Mouse (Mus musculus) frontal cortex, adult 2 months (tissue): ENCODE measurements at regions not wholly inside any gene's neighbourhood (a gene's known extent, or its start where the extent isn't known, plus 50 kb on each side); places are given as distances from the start of the nearest gene placed in this dataset.
A peak's percentile ranks its signal among the peaks of the same experiment; 100 is the strongest.

Source experiments
- DNase-seq, 2 experiments: peaks; one replicate each; pipeline ENCODE4 v3.0.0; 2022; ENCODE audit warnings: low spot score in 1 of 2; ENCODE audit errors: extremely low spot score in 1 of 2

GRCm38 (mm10) chr2:75539726-75540125, 119.3 kb upstream of the Hnrnpa3 start:
- no peak for DNase-seq

- no peak for DNase-seq
These were observed 116.7 kb upstream of the Hnrnpa3 start for GRCm38 (mm10) chr2:75542331-75542730.

GRCm38 (mm10) chr2:75542781-75543180, 116.3 kb upstream of the Hnrnpa3 start:
- no peak for DNase-seq

DNA sequence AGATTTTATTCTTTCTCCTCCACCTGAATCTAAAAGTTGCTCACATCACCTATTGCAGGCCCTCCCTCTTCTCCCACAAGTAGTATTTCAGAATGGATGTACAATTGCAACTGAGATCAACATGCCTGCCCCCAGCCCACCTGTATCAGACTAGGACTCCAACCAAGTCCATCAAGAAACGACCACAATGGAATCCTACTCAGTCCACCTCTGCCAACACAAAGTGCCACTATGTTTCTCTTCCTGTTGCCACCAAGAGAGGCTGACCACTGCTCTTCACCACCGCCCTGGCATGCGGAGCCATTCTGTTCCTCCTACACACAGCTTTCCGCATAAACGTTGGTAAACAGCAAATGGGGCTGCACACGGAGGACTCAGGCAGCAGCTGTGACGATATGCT, 113.1 kb upstream of the Hnrnpa3 start:
- no peak for DNase-seq

GRCm38 (mm10) chr2:75555676-75556075, 103.4 kb upstream of the Hnrnpa3 start:
- DNase-seq: no peak

GRCm38 (mm10) chr2:75556744-75557143, 102.3 kb upstream of the Hnrnpa3 start:
- DNase-seq: no peak

DNA sequence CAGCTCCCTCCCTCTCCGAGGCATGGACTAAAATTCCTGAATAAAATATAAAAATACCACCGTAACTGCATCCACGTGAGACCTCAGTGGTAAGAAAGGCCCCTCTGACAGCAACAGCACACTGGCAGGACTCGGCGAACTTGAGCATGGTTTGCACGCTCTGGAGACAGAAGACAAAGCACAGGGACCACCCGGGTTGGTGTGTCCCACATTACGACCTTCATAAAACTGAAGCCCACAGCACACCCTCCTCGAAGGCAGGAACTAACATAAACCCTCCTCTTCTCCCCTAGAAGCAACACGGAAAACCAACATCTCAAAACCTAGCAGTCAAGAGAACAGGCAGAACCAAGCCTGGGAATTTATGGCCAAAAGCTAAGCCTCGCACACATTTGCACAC, 101.7 kb upstream of the Hnrnpa3 start:
- DNase-seq: no peak

- no peak for DNase-seq
These were observed 99.1 kb upstream of the Hnrnpa3 start for GRCm38 (mm10) chr2:75559920-75560319.

GRCm38 (mm10) chr2:75563253-75563913, 95.7 kb upstream of the Hnrnpa3 start:
- DNase-seq: no peak

DNA sequence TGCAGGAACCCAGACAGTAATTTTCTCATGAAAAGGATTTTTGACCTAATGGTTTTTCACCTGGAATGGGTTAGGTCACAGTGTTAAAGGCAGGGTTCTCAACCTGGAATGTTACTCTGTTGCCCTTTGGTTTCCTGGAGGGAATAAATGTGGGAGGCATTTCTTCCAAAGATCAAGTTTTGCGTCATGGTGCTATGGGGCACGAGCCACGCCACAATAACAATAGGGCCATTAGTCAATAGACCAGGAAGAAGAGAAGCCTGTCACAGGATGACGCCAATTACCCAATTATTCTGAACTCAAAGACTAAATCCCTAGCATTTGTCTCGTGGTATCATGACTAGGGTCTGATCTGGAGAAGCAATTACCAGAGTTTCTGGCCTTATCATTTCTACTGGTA, 94.3 kb upstream of the Hnrnpa3 start:
- DNase-seq: no peak

- no peak for DNase-seq
These were observed 91.9 kb upstream of the Hnrnpa3 start for GRCm38 (mm10) chr2:75567131-75567530.

DNA sequence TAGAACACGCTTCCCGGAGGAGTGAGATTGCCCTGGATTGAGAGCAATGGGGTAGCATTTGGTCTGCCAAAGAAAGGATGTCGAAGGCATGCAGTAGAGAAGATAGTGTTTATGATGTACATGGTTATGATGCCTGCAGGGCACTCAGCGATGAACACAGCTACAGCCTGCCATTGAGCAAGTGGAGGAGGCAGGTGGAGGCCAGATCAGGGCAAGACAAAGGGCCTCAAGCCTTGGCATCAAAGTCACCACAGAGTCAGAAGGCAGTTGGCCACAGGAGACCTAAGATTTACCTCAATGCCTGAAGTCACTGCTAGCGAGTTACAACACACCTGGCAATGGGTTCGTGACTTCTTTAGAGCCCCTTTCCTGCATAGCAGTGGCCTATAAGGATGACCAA, 89.3 kb upstream of the Hnrnpa3 start:
- no peak for DNase-seq

GRCm38 (mm10) chr2:75570246-75570645, 88.8 kb upstream of the Hnrnpa3 start:
- no peak for DNase-seq

GRCm38 (mm10) chr2:75584975-75585374, 74.1 kb upstream of the Hnrnpa3 start:
- DNase-seq: peak in 1 of 2 experiments; percentile 68

- DNase-seq: peak; percentile 55 to 95
These were observed 70.5 kb upstream of the Hnrnpa3 start for GRCm38 (mm10) chr2:75588572-75588971.

GRCm38 (mm10) chr2:75589452-75589851, 69.6 kb upstream of the Hnrnpa3 start:
- peak in 1 of 2 experiments; percentile 38 for DNase-seq

DNA sequence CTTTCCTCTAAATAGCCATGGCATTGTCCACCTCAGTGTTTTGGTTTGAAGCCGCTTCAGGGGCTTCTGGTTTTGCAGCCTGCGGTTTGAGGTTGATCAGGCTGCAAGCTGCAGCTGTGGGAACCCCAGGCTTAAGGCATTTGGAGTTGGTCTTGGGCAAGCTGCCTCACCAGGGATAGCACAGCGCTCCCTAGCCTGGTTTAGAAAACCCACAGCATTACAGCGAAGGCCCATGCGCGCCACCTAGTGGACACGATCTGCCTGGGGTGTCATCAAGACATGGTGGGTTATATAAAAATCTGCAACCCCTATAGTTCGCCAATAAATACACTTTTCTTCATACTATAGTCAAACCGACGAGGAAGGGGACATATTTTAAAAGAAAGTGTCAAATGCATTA, 68.9 kb upstream of the Hnrnpa3 start:
- peak; percentile 70 to 94 for DNase-seq

DNA sequence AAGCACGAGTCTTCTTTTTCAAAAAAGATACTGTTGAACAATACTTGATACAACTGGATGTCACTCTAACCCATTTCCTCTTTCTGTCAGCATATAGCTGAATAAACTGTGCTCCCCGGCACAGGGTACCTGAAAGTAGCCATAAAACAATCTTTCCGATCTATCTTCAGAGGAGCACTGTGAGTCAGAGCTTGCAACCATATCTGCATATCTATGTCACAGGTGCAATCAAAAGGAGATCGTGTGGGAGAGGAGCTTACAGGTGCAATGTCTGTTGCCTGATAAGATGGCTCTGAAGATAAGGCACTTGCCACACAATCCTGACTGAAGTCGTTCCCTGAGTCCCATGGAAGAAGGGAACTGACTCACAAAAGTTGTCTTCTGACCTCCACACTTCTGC, 58.5 kb upstream of the Hnrnpa3 start:
- no peak for DNase-seq

DNA sequence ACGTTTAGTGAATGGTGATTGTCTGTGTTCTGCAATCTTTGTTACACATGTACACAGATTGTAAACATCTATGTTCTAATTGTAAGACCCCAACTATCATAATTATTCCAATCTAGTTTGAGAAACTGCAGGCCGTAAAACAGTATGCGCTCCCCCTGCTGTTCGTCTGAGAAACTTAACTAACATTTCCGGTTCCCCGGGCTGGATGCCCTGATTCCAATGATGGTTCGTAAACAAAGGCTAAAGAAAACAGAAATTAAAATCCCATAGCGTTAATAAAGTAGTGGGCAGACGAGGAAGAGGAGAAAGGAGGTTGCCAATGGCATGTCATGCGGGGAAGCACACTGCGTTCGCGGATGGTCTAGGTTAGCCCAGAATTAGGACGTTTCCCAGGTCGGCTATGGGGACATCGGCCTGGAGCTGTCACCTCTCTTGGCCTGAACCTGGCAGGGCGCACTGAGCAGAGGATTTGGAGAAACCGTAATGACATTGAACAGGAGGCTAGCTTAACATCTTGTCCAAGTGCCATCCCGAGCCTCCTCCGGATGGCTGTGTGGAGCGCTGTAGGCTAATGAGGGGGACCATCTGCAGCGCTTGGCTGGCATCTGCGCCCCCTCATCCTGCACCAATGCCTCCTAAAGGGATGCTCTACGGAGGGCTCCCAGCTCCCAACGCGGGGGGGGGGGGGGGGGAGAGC, 55.7 kb upstream of the Hnrnpa3 start:
- peak in 1 of 2 experiments; percentile 67 for DNase-seq

DNA sequence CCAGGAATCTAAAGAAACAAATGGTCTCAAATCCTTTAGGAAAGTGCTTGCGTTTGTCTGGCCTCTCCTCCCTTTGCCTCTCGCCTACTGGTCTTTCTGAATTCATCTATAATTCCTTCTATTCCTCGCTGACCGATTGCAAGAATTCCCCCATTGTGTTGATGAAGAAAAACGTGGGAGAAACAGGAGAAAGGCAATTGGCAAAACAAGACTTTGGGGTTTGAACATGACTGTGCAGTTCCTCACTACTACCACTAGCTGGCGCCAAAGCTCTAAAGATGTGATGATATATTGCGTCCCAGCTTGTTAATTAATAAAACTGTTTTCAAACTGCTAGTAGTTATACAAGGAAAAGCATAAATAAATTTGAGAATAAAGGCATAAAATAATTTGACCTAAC, 53.4 kb upstream of the Hnrnpa3 start:
- DNase-seq: peak in 1 of 2 experiments; percentile 80

DNA sequence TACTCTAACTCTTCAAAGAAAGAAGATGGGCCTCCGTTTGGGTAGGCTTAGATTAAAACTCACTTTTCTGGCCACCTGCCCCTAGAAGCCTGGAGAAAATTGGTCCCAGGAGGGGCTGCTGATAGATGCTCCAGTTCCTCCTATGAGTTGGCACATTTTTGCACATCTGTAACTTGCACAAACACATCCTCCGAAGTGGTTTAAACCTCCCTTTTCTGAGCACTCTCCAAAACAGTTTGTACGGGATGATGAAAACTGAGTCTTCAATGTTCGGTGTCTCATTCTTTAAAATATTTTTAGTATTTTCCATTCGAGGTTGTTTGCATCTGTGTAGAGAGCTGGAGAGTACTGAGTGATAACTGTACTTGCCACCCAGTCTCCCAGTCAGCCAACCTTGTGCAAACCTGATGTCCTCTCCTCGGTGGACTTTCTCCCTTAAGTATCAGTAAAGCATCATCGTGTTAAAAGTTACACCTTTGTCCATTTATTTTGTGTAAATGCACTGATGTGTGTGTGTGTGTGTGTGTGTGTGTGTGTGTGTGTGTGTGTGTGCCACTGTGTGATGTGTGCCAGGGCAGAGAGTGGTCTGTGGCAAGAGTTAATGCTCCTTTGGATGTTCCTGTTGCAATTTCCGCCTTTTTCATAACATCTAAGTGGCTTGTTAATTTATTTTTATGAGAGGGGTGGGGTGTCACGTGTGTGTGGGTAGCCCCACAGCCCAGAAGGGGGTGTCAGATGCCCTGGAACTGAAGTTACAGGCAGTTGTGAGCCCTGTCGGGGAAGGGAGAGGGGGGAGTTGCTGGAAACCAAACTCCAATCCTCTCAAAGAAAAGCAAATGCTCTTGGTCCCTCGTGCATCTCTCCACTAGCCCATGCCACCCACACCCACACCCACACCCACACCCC, 51.8 kb upstream of the Hnrnpa3 start:
- no peak for DNase-seq
